Mouse (Mus musculus) heart, embryonic 15.5 days (tissue): ENCODE data around the gene Sv2c. TPM values are rescaled to one million over a fixed set of nuclear protein-coding genes. Genes with fewer than 3 reads are reported as not detected.

Experiments
- ATAC-seq: fragments of 200-750 bp; cut with Nextera tagmentation; replicated peaks from 2 replicates; pipeline ENCODE4 v1.8.0; 2017; ENCODE audit warnings: low read depth, moderate TSS enrichment; ENCODE audit not compliant: insufficient number of reproducible peaks, insufficient read depth, low FRiP score
- H3K27ac ChIP-seq: fragments of 300-500 bp; sonication (generic); 2 replicates; pipeline ENCODE4 v1.5.1; 2015; ENCODE audit warnings: mild to moderate bottlenecking, inconsistent platforms
- H3K27me3 ChIP-seq: fragments of 300-500 bp; sonication (generic); 2 replicates; pipeline ENCODE4 v1.6.1; 2015; ENCODE audit warnings: inconsistent platforms
- H3K36me3 ChIP-seq: fragments of 300-500 bp; sonication (generic); 2 replicates; pipeline ENCODE4 v1.6.1; 2015; ENCODE audit warnings: mild to moderate bottlenecking, inconsistent platforms
- H3K4me1 ChIP-seq: fragments of 300-500 bp; sonication (generic); replicated peaks from 2 replicates; pipeline ENCODE4 v1.6.1; 2015; ENCODE audit warnings: inconsistent platforms
- H3K4me2 ChIP-seq: fragments of 300-500 bp; sonication (generic); 2 replicates; pipeline ENCODE4 v1.6.1; 2015; ENCODE audit warnings: inconsistent platforms, mild to moderate bottlenecking, moderate library complexity
- H3K4me3 ChIP-seq: fragments of 300-500 bp; sonication (generic); 2 replicates; pipeline ENCODE4 v1.5.1; 2015; ENCODE audit warnings: mild to moderate bottlenecking, inconsistent platforms
- H3K9ac ChIP-seq: fragments of 300-500 bp; sonication (generic); 2 replicates; pipeline ENCODE4 v1.6.1; 2015; ENCODE audit warnings: mild to moderate bottlenecking, inconsistent platforms
- H3K9me3 ChIP-seq: fragments of 300-500 bp; sonication (generic); replicated peaks from 2 replicates; pipeline ENCODE4 v1.6.1; 2016; ENCODE audit warnings: inconsistent platforms
- whole genome bisulfite sequencing: fragments of 180-500 bp; shearing (Covaris S2); methylation state at CpG from one replicate; pipeline ENCODE4 v1.1.7; 2015; ENCODE audit warnings: mixed read lengths; 5-methylcytosine and 5-hydroxymethylcytosine counted together
- polyA plus RNA-seq: library from polyadenylated mRNA; unstranded; fragments of >200 nt; fragmentation: Nextera tagmentation; extraction: Ambion mirVana; gene quantifications from 2 replicates; pipeline ENCODE4 v1.2.1, GENCODE M21; 2015

Sv2c gene
- polyA plus RNA-seq, 1 experiment from 2014 or later, result 0.92 TPM

- no peaks in the 10 kb centered on the region for H3K9me3 ChIP-seq
- peaks cover 15% of the 10 kb centered on the region for H3K4me1 ChIP-seq
- no peak overlapping the region for H3K4me3 ChIP-seq
- no peak overlapping the region for H3K4me2 ChIP-seq
- H3K27ac ChIP-seq, result no peak overlapping the region
- no peak overlapping the region for H3K9ac ChIP-seq
- ATAC-seq, result no peak
- no peaks in the 10 kb centered on the region for H3K36me3 ChIP-seq
- 47% methylated on average over 6 of the region's 6 CpGs for WGBS
- 0 out of 2 replicates have a peak, but pooled peaks cover 4% of the 10 kb centered on the region for H3K27me3 ChIP-seq
Measured at GRCm38 (mm10) chr13:95965596-95965995, 166.8 kb downstream of the Sv2c start.

GRCm38 (mm10) chr13:95965162-95965561 lies 167.2 kb downstream of the Sv2c start:
- no peaks in the 10 kb centered on the region for H3K36me3 ChIP-seq
- 0 out of 2 replicates have a peak, but pooled peaks have one; percentile 13 for ATAC-seq
- H3K4me2 ChIP-seq, result no peak overlapping the region
- peaks cover 4% of the 10 kb centered on the region; the same call in 1 of the 2 replicates for H3K27me3 ChIP-seq
- no peak overlapping the region for H3K27ac ChIP-seq
- no peak overlapping the region for H3K9ac ChIP-seq
- H3K4me3 ChIP-seq, result no peak overlapping the region
- 30% methylated on average over 10 of the region's 10 CpGs for WGBS
- peaks cover 18% of the 10 kb centered on the region for H3K4me1 ChIP-seq
- no peaks in the 10 kb centered on the region for H3K9me3 ChIP-seq

- H3K36me3 ChIP-seq, result no peaks in the 10 kb centered on the region
- H3K9me3 ChIP-seq, result no peaks in the 10 kb centered on the region
- H3K27me3 ChIP-seq, result peaks cover 4% of the 10 kb centered on the region; the same call in 1 of the 2 replicates
- no peak overlapping the region for H3K27ac ChIP-seq
- no peak overlapping the region for H3K4me2 ChIP-seq
- H3K9ac ChIP-seq, result no peak overlapping the region
- WGBS, result 50% methylated on average over 8 of the region's 8 CpGs
- ATAC-seq, result no peak
- H3K4me3 ChIP-seq, result no peak overlapping the region
- peaks cover 26% of the 10 kb centered on the region for H3K4me1 ChIP-seq
Measured at GRCm38 (mm10) chr13:95964226-95964625, 168.2 kb downstream of the Sv2c start.

- Histone ChIP-seq H3K4me2 (no peak overlapping the region), H3K36me3 (no peaks in the 10 kb centered on the region), H3K27me3 (peaks cover 4% of the 10 kb centered on the region; the same call in 1 of the 2 replicates), H3K4me3 (no peak overlapping the region), H3K9ac (no peak overlapping the region), H3K9me3 (no peaks in the 10 kb centered on the region), H3K4me1 (peaks cover 26% of the 10 kb centered on the region), H3K27ac (no peak overlapping the region)
- 86% methylated on average over 1 of the region's 1 CpGs for WGBS
- ATAC-seq, result no peak
Measured at GRCm38 (mm10) chr13:95963671-95964070, 168.7 kb downstream of the Sv2c start.

- H3K27ac ChIP-seq, result no peak overlapping the region
- no peaks in the 10 kb centered on the region for H3K36me3 ChIP-seq
- peaks cover 34% of the 10 kb centered on the region for H3K4me1 ChIP-seq
- H3K4me2 ChIP-seq, result peak overlapping the region; percentile 85
- H3K27me3 ChIP-seq, result peaks cover 4% of the 10 kb centered on the region; the same call in 1 of the 2 replicates
- H3K9ac ChIP-seq, result no peak overlapping the region
- peak overlapping the region; percentile 45 for H3K4me3 ChIP-seq
- whole genome bisulfite sequencing, result 21% methylated on average over 7 of the region's 7 CpGs
- ATAC-seq, result no peak
- no peaks in the 10 kb centered on the region for H3K9me3 ChIP-seq
Measured at GRCm38 (mm10) chr13:95961905-95962304, 170.5 kb downstream of the Sv2c start.

- 14% methylated on average over 29 of the region's 29 CpGs for WGBS
- peak overlapping the region; percentile 20; the same call in 1 of the 2 replicates for H3K27ac ChIP-seq
- peak overlapping the region; percentile 45 for H3K4me3 ChIP-seq
- H3K36me3 ChIP-seq, result no peaks in the 10 kb centered on the region
- peaks cover 36% of the 10 kb centered on the region for H3K4me1 ChIP-seq
- H3K9ac ChIP-seq, result peak overlapping the region; percentile 53
- no peak for ATAC-seq
- H3K9me3 ChIP-seq, result no peaks in the 10 kb centered on the region
- H3K27me3 ChIP-seq, result peaks cover 4% of the 10 kb centered on the region; the same call in 1 of the 2 replicates
- peak overlapping the region; percentile 85 for H3K4me2 ChIP-seq
Measured at GRCm38 (mm10) chr13:95961191-95961791, 171.1 kb downstream of the Sv2c start.

GRCm38 (mm10) chr13:95960477-95961185 lies 171.7 kb downstream of the Sv2c start:
- Histone ChIP-seq H3K9me3 (no peaks in the 10 kb centered on the region), H3K4me1 (peaks cover 36% of the 10 kb centered on the region), H3K27ac (peak overlapping the region; percentile 41; the same call in 1 of the 2 replicates), H3K36me3 (no peaks in the 10 kb centered on the region), H3K9ac (peak overlapping the region; percentile 53), H3K4me3 (peak overlapping the region; percentile 45), H3K27me3 (peaks cover 4% of the 10 kb centered on the region; the same call in 1 of the 2 replicates), H3K4me2 (peak overlapping the region; percentile 85)
- ATAC-seq, result no peak
- 9% methylated on average over 10 of the region's 10 CpGs for WGBS

- WGBS, result 20% methylated on average over 14 of the region's 14 CpGs
- Histone ChIP-seq H3K4me3 (peak overlapping the region; percentile 17), H3K9me3 (no peaks in the 10 kb centered on the region), H3K27ac (peak overlapping the region; percentile 41; the same call in 1 of the 2 replicates), H3K4me2 (peak overlapping the region; percentile 85; the same call in 1 of the 2 replicates), H3K36me3 (no peaks in the 10 kb centered on the region), H3K4me1 (peaks cover 32% of the 10 kb centered on the region), H3K27me3 (peaks cover 4% of the 10 kb centered on the region; the same call in 1 of the 2 replicates), H3K9ac (no peak overlapping the region)
- no peak for ATAC-seq
Measured at GRCm38 (mm10) chr13:95959651-95960476, 172.5 kb downstream of the Sv2c start.

GRCm38 (mm10) chr13:95957134-95957533 lies 175.2 kb downstream of the Sv2c start:
- H3K27ac ChIP-seq, result no peak overlapping the region
- H3K9me3 ChIP-seq, result no peaks in the 10 kb centered on the region
- H3K4me3 ChIP-seq, result no peak overlapping the region
- WGBS, result 33% methylated on average over 10 of the region's 10 CpGs
- 0 out of 2 replicates have a peak overlapping the region, but pooled peaks have one; percentile 1 for H3K4me2 ChIP-seq
- no peaks in the 10 kb centered on the region; the same call in 1 of the 2 replicates for H3K27me3 ChIP-seq
- H3K4me1 ChIP-seq, result peaks cover 27% of the 10 kb centered on the region
- H3K9ac ChIP-seq, result no peak overlapping the region
- H3K36me3 ChIP-seq, result no peaks in the 10 kb centered on the region
- no peak for ATAC-seq

- no peak for ATAC-seq
- Histone ChIP-seq H3K27me3 (no peaks in the 10 kb centered on the region; the same call in 1 of the 2 replicates), H3K4me1 (peaks cover 24% of the 10 kb centered on the region)
Measured at GRCm38 (mm10) chr13:95956327-95956781, 176.0 kb downstream of the Sv2c start.

GRCm38 (mm10) chr13:95955204-95955603 lies 177.2 kb downstream of the Sv2c start:
- no peaks in the 10 kb centered on the region for H3K9me3 ChIP-seq
- H3K4me1 ChIP-seq, result peaks cover 18% of the 10 kb centered on the region
- H3K9ac ChIP-seq, result no peak overlapping the region
- H3K36me3 ChIP-seq, result no peaks in the 10 kb centered on the region
- no peak for ATAC-seq
- no peak overlapping the region for H3K27ac ChIP-seq
- no peak overlapping the region for H3K4me2 ChIP-seq
- WGBS, result 84% methylated on average over 5 of the region's 5 CpGs
- H3K4me3 ChIP-seq, result no peak overlapping the region
- H3K27me3 ChIP-seq, result no peaks in the 10 kb centered on the region; the same call in 1 of the 2 replicates

More at GRCm38 (mm10) chr13:95956327-95956781, 176.0 kb downstream of the Sv2c start:
- Histone ChIP-seq H3K9me3 (no peaks in the 10 kb centered on the region), H3K4me3 (no peak overlapping the region), H3K36me3 (no peaks in the 10 kb centered on the region), H3K9ac (no peak overlapping the region), H3K4me2 (no peak overlapping the region), H3K27ac (no peak overlapping the region)
- 68% methylated on average over 2 of the region's 2 CpGs for WGBS
